Mouse (Mus musculus): ENCODE data around the gene Rufy1.

Rufy1 gene

GRCm38 (mm10) chr11:50354162-50354561, 76.8 kb downstream of the Rufy1 start, which contains the start of gene Cby3:
Gene Cby3 (plus strand): TSS chr11:50354462.
- no peak for DNase-seq (ENCODE audit: low spot score)

GRCm38 (mm10) chr11:50352177-50352576, 78.7 kb downstream of the Rufy1 start:
- no peak for DNase-seq (ENCODE audit: low spot score)

- no peak for DNase-seq (ENCODE audit: low spot score)
Measured at GRCm38 (mm10) chr11:50346256-50347032, 84.5 kb downstream of the Rufy1 start.

GRCm38 (mm10) chr11:50345486-50345885, 85.4 kb downstream of the Rufy1 start:
- no peak for DNase-seq (ENCODE audit: low spot score)

All from urinary bladder, postnatal 25 days (tissue).